Mouse (Mus musculus) lung, postnatal 14 days (tissue): ENCODE measurements around the gene Ptbp3.
"Not testable (repeated sequence)": the region's sequence is repeated elsewhere in the genome, so short reads cannot be mapped to it uniquely, and the experiment has no call there.

Source experiments
- DNase-seq: peaks from one replicate; pipeline ENCODE4 v3.0.0; 2021

Gene Ptbp3

GRCm38 (mm10) chr4:59549175-59549976 is at the start of gene Ptbp3:
Ptbp3 (minus strand) TSS chr4:59549364.
- peak; percentile 95 for DNase-seq

- no peak for DNase-seq
Observed at GRCm38 (mm10) chr4:59596556-59596955, 47.4 kb upstream of the Ptbp3 start.

GRCm38 (mm10) chr4:59594614-59595013 is 45.5 kb upstream of the Ptbp3 start:
- DNase-seq = no peak

DNA sequence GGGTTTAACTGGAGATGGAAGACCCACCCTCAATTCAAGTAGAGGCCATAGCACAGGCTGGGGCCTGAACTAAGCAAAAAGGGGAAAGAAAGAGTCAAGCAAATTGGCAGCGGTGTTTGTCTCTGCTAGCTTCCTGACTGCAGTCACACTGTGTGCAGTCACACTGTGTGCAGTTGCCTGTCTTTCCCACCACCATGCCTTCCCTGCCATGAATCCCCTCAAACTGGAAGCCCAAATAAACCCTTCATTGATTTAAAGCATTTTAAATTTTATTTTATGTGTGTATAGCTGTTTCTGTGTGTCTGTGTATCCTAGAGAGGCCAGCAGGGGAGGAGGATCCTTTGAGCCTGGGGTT is 38.7 kb upstream of the Ptbp3 start:
- no peak for DNase-seq

- no peak for DNase-seq
Observed at GRCm38 (mm10) chr4:59587215-59587871, 38.2 kb upstream of the Ptbp3 start.

DNA sequence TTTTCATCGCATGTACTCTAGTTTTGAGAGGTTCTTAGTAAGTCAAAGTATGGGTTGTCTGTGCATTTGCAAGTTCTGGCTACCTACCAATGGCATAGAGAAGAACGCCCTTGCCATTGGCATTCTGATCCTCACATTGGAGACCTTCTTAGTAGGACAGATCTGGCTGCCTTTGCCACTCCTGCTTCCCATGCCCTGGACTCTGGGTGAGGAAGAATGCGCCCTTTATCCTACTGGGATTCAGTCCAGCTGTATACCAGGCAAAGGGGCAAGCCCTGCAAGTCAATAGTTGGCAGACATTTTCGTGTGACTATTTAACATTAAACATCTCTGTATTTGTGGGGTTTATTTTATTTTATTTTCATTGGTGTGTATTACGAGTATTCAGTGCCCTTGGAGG is 35.9 kb upstream of the Ptbp3 start:
- no peak for DNase-seq

- DNase-seq = no peak
Observed at GRCm38 (mm10) chr4:59582186-59582585, 33.0 kb upstream of the Ptbp3 start.

DNA sequence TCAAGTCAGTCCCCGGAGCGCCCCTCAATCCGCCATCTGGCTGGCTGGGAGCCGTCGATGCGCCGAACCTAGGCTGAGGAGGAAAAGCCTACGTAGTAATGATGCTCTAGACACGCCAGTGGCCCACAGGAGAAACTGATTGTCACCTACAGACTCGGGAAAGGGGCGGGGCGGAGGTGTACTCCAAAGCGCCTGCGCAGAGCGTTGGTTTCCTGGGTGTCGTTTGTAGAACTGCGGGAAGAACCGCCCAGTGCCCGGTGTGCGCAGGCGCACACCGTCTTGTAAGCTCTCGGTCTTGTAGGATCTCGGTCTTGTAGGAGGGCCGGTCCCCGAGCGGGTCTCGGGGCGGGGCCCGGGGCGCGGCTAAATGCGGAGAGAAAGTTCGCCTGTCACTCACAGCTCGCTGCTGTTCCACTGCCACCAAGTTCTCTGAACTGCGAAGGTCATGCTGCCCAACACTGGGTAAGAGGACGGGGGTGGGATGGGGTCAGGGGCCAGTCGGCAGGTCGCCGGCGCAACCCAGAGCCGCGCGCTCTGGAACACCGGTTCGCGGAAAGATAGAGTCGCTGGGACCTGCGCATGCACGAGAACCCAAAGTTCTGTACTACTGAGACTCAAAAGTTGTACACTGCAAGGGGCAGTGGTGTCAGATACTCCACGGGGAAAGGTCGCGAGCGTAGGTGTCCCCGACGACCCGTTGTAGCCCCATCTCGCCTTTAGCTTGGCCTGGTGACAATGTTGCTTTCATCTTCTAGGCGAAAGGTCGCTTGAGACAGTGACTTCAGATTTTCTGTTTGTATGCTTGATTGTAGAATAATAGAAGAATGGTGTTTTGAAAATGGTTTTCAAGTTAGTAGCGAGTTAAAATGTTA is 32.4 kb upstream of the Ptbp3 start, which contains the start of gene Hsdl2:
Gene Hsdl2, plus strand, starts transcription at position 250 of the 872 bp plus-strand sequence.
- DNase-seq = peak; percentile 98

DNA sequence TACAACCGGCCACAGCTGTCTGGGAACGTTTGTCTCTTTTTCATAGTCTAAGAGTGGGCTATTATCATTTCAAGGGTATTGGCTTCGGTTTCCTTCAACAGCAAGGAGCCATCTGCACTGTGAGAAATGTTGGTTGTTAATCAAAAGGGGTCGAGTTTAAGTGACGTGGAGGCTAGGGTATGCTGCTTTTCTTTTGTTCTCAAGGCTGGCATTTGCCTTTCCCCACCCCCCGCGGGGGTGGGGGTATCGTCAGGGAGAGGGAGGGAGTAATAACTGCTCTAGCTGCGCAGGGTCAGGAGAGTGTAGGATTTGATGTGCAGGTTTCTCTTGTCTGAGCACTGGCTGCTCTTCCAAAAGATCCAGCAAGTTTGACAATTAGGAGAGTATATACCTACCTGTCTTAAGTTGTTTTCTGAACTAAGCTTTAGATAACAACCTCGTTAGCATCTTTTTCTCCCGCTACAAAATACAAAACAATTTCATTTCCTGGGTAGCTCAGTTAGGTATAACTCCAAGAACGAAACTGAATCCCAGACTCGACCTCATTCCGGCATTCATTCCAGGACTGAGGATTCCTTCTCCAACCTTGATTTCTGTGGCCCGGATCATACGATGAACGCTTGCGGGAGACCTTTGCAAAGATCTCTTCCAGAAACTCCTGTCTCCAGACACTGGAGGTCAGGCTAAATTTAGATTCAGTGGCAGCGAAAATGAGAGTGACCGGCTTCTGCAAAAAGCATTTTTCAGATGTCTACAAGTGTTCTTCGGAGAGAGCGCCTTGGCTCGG is 31.5 kb upstream of the Ptbp3 start:
- peak; percentile 34 for DNase-seq

DNA sequence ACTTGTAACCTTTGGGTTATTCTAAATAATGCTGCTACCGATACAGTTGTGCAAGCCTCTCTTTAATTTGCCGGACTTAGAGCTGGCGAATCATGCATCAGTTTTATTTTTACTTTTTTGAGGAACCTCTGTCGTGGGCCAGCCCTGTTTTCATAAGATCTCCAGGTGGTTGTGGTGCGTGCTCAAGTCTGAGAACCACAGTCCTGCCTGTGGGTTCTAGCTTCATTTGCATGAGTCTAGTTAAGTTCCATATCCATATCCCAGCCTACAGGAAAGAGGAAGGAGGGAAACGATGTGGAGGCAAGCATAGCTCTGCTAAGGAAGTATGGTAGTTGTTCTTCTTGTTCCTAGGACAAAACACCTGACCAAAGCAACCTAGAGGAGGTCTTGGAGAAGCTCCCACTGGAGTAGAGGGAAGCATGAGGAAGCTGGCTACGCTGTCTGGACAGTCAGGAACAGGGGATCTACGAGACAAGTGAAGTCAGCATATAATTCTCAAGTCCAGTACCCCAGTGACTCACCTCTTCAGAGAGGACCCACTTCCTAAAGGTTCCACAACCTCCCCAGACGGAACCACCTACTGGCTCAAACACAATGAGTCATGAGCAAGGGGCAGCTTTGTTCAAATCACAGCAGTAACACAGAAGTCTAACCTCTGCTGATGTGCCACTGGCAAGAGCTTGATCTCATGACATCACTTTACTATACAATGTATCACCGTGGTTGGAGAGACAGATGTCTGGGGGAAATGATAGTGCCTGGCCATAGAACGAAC is 26.2 kb upstream of the Ptbp3 start:
- no peak for DNase-seq

DNA sequence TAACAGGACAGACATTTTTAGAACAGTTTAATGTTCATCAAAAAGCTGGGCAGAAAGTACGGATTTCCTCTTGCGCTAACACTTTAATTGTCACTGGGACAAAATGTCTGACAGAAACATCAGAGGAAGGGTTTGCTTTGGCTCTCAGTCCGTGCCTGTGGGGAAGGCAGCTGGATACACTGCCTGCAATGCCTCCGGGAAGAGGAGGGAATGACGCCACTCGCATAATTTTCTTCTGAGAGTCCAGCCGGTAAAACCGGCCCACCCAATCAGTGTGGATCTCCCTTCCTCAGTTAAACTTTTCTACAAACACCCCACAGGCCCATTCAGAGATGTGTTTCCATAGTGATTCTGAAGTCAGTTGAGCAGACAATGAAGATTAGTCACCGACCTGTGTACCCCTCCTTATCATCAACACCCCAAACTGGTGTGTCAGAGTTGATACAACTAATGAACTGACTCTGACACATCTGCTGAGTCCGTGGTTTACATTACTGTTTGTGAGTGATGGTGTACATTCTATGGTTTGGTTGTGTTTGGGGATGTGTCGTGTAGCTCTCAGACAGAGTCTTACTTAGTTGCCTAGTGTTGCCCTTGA is 23.5 kb upstream of the Ptbp3 start:
- no peak for DNase-seq

GRCm38 (mm10) chr4:59570519-59570918 is 21.4 kb upstream of the Ptbp3 start:
- DNase-seq = not testable (repeated sequence)

DNA sequence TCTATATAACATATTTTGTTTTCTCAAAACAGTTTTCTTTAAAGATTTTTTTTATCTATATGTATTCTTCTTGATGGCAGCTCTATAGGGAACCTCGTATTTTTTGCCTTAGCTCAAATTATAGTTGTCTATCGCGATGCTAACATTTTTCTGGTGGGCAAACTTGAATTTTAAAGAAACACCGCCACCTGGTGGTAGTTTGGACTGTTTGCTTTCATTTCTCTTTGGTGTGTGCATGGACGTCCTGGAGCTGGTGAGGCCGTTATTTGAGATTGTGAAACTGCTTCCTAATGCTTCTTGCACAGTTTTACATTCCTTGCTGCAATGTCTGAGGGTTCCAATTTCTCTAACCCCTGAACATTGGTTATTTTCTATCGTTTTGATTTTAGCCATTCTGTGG is 20.4 kb upstream of the Ptbp3 start:
- DNase-seq = peak; percentile 83

- DNase-seq = no peak
Observed at GRCm38 (mm10) chr4:59567576-59568260, 18.6 kb upstream of the Ptbp3 start.

GRCm38 (mm10) chr4:59565571-59566188 is 16.5 kb upstream of the Ptbp3 start:
- no peak for DNase-seq

- no peak for DNase-seq
Observed at GRCm38 (mm10) chr4:59564128-59564527, 15.0 kb upstream of the Ptbp3 start.

DNA sequence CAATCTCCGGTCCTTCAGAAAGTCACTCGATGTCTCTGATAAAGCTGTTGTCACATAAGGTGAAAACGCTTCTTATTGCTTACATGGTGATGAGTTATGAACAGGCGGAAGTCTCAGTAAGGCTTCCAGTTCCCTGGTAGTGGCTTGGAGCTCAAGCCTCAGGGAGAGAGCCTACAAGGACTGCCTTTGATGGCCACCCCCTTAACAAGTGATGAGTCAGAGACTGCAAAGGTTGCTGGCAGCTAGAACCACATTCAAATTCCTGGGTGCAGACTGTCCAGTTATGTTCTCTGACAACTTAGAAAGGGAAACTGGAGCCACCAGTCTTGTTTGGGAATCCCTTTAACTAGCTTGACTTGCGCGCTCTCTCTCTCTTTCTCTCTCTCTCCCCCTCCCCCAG is 11.0 kb upstream of the Ptbp3 start:
- no peak for DNase-seq

GRCm38 (mm10) chr4:59558096-59558720 is 9.0 kb upstream of the Ptbp3 start:
- DNase-seq = no peak

DNA sequence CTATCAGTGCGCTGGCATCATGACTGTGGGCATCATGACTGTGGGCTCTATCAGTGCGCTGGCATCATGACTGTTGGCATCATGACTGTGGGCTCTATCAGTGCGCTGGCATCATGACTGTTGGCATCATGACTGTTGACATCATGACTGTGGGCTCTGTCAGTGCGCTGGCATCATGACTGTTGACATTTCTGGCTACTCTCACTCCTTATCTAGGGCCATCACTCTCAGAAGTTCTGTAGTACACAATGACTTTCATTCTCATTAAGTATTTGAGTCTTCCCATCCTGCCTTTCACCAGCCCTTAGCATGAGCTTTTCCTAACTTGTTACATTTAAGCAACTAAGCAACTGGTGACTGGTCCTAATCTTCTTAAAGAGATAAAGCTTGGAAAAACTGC is 8.2 kb upstream of the Ptbp3 start:
- not testable (repeated sequence) for DNase-seq

DNA sequence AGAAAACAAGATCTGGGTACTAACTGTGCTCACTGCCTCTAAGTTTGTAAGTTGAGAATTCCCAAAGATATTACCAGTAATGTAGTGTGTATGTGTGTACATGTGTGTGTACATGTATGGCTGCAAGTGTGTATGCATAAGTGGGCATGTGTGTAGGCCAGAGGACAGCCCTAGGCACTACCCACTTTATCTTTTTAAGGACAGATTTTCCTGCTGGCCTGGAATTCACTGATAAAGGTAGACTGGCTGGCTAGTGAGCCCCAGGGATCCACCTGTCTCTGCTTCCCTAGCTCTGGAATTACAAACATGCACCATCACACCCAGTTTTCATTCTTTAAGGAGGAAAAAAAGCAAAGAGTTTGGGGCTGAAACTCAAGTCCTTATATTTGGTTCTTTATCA is 6.0 kb upstream of the Ptbp3 start:
- DNase-seq = no peak
